Mouse (Mus musculus): ENCODE measurements around the gene Gm11983.

DNA sequence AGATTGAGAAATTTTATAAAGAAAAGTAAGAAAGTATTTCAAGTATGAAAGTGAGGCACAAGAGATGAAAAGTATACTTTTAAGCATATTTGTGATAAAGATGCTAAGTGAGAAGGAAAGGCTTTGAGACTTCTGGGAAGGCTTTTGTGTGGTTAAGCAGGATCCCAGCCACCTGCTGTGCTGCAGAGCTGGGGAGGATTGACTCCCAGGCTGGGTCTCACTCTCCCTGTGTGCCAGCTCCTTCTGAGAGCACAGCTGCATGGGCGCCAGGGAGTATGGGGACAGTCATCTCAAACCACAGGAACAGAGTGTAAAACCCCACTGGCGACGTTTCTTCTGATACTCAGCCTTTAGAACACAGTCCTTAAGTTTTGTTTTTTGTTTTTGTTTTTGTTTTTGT, 3.3 kb upstream of the Gm11983 start:
- TF ChIP-seq POLR2A (IDR thresholded peaks at IDR 0.05; ENCODE audit: borderline replicate concordance, insufficient read depth, low read length) (no peak), CTCF (IDR thresholded peaks at IDR 0.05; ENCODE audit: borderline replicate concordance, insufficient read depth, low read depth, low read length) (no peak)

All from cerebellum, adult 2 months (tissue).